Mouse (Mus musculus): ENCODE results near the gene Il16. TPM values are rescaled to one million over a fixed set of nuclear protein-coding genes. Genes with fewer than 3 reads are reported as not detected.

Gene Il16
- polyA plus RNA-seq, 1 experiment = 1.3 TPM

GRCm38 (mm10) chr7:83653605-83654051 lies 91.9 kb downstream of the Il16 start:
- H3K27me3 ChIP-seq (ENCODE audit: control insufficient read depth, insufficient read depth, low read length) = no peaks in the 10 kb centered on the region
- no peak for TF ChIP-seq CTCF (IDR thresholded peaks at IDR 0.05; ENCODE audit: control insufficient read depth, insufficient read depth, insufficient replicate concordance, low read depth, low read length)
- TF ChIP-seq POLR2A (IDR thresholded peaks at IDR 0.05; ENCODE audit: control insufficient read depth, low read depth, low read length) = no peak
- H3K36me3 ChIP-seq (ENCODE audit: control insufficient read depth, insufficient read depth, low read length) = no peaks in the 10 kb centered on the region
- no peak overlapping the region for H3K27ac ChIP-seq (ENCODE audit: control insufficient read depth, insufficient read depth, low read depth, low read length)
- no peaks in the 10 kb centered on the region for H3K4me1 ChIP-seq (ENCODE audit: control insufficient read depth, insufficient read depth, low read length)
- H3K4me3 ChIP-seq (ENCODE audit: control insufficient read depth, low read depth, low read length) = no peak overlapping the region

GRCm38 (mm10) chr7:83652498-83652897 lies 93.0 kb downstream of the Il16 start:
- Histone ChIP-seq H3K4me3 (ENCODE audit: control insufficient read depth, low read depth, low read length) (no peak overlapping the region), H3K4me1 (ENCODE audit: control insufficient read depth, insufficient read depth, low read length) (no peaks in the 10 kb centered on the region), H3K27ac (ENCODE audit: control insufficient read depth, insufficient read depth, low read depth, low read length) (no peak overlapping the region), H3K36me3 (ENCODE audit: control insufficient read depth, insufficient read depth, low read length) (no peaks in the 10 kb centered on the region), H3K27me3 (ENCODE audit: control insufficient read depth, insufficient read depth, low read length) (no peaks in the 10 kb centered on the region)
- TF ChIP-seq POLR2A (IDR thresholded peaks at IDR 0.05; ENCODE audit: control insufficient read depth, low read depth, low read length) = no peak

GRCm38 (mm10) chr7:83650638-83651037 lies 94.9 kb downstream of the Il16 start:
- Histone ChIP-seq H3K4me1 (ENCODE audit: control insufficient read depth, insufficient read depth, low read length) (no peaks in the 10 kb centered on the region), H3K4me3 (ENCODE audit: control insufficient read depth, low read depth, low read length) (no peak overlapping the region), H3K27me3 (ENCODE audit: control insufficient read depth, insufficient read depth, low read length) (no peaks in the 10 kb centered on the region), H3K36me3 (ENCODE audit: control insufficient read depth, insufficient read depth, low read length) (no peaks in the 10 kb centered on the region), H3K27ac (ENCODE audit: control insufficient read depth, insufficient read depth, low read depth, low read length) (no peak overlapping the region)
- TF ChIP-seq POLR2A (IDR thresholded peaks at IDR 0.05; ENCODE audit: control insufficient read depth, low read depth, low read length) (no peak), CTCF (IDR thresholded peaks at IDR 0.05; ENCODE audit: control insufficient read depth, insufficient read depth, insufficient replicate concordance, low read depth, low read length) (no peak)

- no peak overlapping the region for H3K27ac ChIP-seq (ENCODE audit: control insufficient read depth, insufficient read depth, low read depth, low read length)
- no peaks in the 10 kb centered on the region for H3K36me3 ChIP-seq (ENCODE audit: control insufficient read depth, insufficient read depth, low read length)
- no peaks in the 10 kb centered on the region for H3K27me3 ChIP-seq (ENCODE audit: control insufficient read depth, insufficient read depth, low read length)
- no peak overlapping the region for H3K4me3 ChIP-seq (ENCODE audit: control insufficient read depth, low read depth, low read length)
- H3K4me1 ChIP-seq (ENCODE audit: control insufficient read depth, insufficient read depth, low read length) = no peaks in the 10 kb centered on the region
- TF ChIP-seq CTCF (IDR thresholded peaks at IDR 0.05; ENCODE audit: control insufficient read depth, insufficient read depth, insufficient replicate concordance, low read depth, low read length) = no peak
- TF ChIP-seq POLR2A (IDR thresholded peaks at IDR 0.05; ENCODE audit: control insufficient read depth, low read depth, low read length) = no peak
Measured at GRCm38 (mm10) chr7:83648807-83649206, 96.7 kb downstream of the Il16 start.

- Histone ChIP-seq H3K4me3 (ENCODE audit: control insufficient read depth, low read depth, low read length) (no peak overlapping the region), H3K27me3 (ENCODE audit: control insufficient read depth, insufficient read depth, low read length) (no peaks in the 10 kb centered on the region), H3K27ac (ENCODE audit: control insufficient read depth, insufficient read depth, low read depth, low read length) (no peak overlapping the region), H3K36me3 (ENCODE audit: control insufficient read depth, insufficient read depth, low read length) (no peaks in the 10 kb centered on the region), H3K4me1 (ENCODE audit: control insufficient read depth, insufficient read depth, low read length) (peaks cover 3% of the 10 kb centered on the region)
- TF ChIP-seq POLR2A (IDR thresholded peaks at IDR 0.05; ENCODE audit: control insufficient read depth, low read depth, low read length) (no peak), CTCF (IDR thresholded peaks at IDR 0.05; ENCODE audit: control insufficient read depth, insufficient read depth, insufficient replicate concordance, low read depth, low read length) (no peak)
Measured at GRCm38 (mm10) chr7:83645476-83645875, 100.0 kb downstream of the Il16 start.

- Histone ChIP-seq H3K27ac (ENCODE audit: control insufficient read depth, insufficient read depth, low read depth, low read length) (no peak overlapping the region), H3K36me3 (ENCODE audit: control insufficient read depth, insufficient read depth, low read length) (no peaks in the 10 kb centered on the region), H3K4me3 (ENCODE audit: control insufficient read depth, low read depth, low read length) (no peak overlapping the region), H3K4me1 (ENCODE audit: control insufficient read depth, insufficient read depth, low read length) (peaks cover 7% of the 10 kb centered on the region), H3K27me3 (ENCODE audit: control insufficient read depth, insufficient read depth, low read length) (no peaks in the 10 kb centered on the region)
- no peak for TF ChIP-seq POLR2A (IDR thresholded peaks at IDR 0.05; ENCODE audit: control insufficient read depth, low read depth, low read length)
- TF ChIP-seq CTCF (IDR thresholded peaks at IDR 0.05; ENCODE audit: control insufficient read depth, insufficient read depth, insufficient replicate concordance, low read depth, low read length) = no peak
Measured at GRCm38 (mm10) chr7:83644761-83645160, 100.8 kb downstream of the Il16 start.

- Histone ChIP-seq H3K27me3 (ENCODE audit: control insufficient read depth, insufficient read depth, low read length) (no peaks in the 10 kb centered on the region), H3K4me1 (ENCODE audit: control insufficient read depth, insufficient read depth, low read length) (peaks cover 7% of the 10 kb centered on the region), H3K36me3 (ENCODE audit: control insufficient read depth, insufficient read depth, low read length) (no peaks in the 10 kb centered on the region), H3K27ac (ENCODE audit: control insufficient read depth, insufficient read depth, low read depth, low read length) (no peak overlapping the region), H3K4me3 (ENCODE audit: control insufficient read depth, low read depth, low read length) (no peak overlapping the region)
- TF ChIP-seq CTCF (IDR thresholded peaks at IDR 0.05; ENCODE audit: control insufficient read depth, insufficient read depth, insufficient replicate concordance, low read depth, low read length) (no peak), POLR2A (IDR thresholded peaks at IDR 0.05; ENCODE audit: control insufficient read depth, low read depth, low read length) (no peak)
Measured at GRCm38 (mm10) chr7:83643581-83643980, 101.9 kb downstream of the Il16 start.

- TF ChIP-seq CTCF (IDR thresholded peaks at IDR 0.05; ENCODE audit: control insufficient read depth, insufficient read depth, insufficient replicate concordance, low read depth, low read length) (no peak), POLR2A (IDR thresholded peaks at IDR 0.05; ENCODE audit: control insufficient read depth, low read depth, low read length) (no peak)
- Histone ChIP-seq H3K36me3 (ENCODE audit: control insufficient read depth, insufficient read depth, low read length) (no peaks in the 10 kb centered on the region), H3K4me3 (ENCODE audit: control insufficient read depth, low read depth, low read length) (no peak overlapping the region), H3K27me3 (ENCODE audit: control insufficient read depth, insufficient read depth, low read length) (no peaks in the 10 kb centered on the region), H3K4me1 (ENCODE audit: control insufficient read depth, insufficient read depth, low read length) (peaks cover 7% of the 10 kb centered on the region), H3K27ac (ENCODE audit: control insufficient read depth, insufficient read depth, low read depth, low read length) (no peak overlapping the region)
Measured at GRCm38 (mm10) chr7:83641163-83641562, 104.4 kb downstream of the Il16 start.

All from testis, adult 2 months (tissue).